Mouse (Mus musculus): ENCODE results near the gene Zc3h7a. TPM values are rescaled to one million over a fixed set of nuclear protein-coding genes. Genes with fewer than 3 reads are reported as not detected.

Gene Zc3h7a
- polyA plus RNA-seq, 1 experiment from 2014 or later = 22.5 TPM

- no peak overlapping the region for H3K9ac ChIP-seq (replicated peaks)
- H3K4me1 ChIP-seq (ENCODE audit: insufficient read depth) = peaks cover 3% of the 10 kb centered on the region; the same call in 1 of the 2 replicates
- no peak overlapping the region for H3K4me3 ChIP-seq (ENCODE audit: low read depth, low read length)
- no peaks in the 10 kb centered on the region for H3K9me3 ChIP-seq (ENCODE audit: low read length)
- H3K27me3 ChIP-seq (ENCODE audit: insufficient read depth, low read length) = no peaks in the 10 kb centered on the region
- DNase-seq (no peak), ATAC-seq (no peak)
- H3K27ac ChIP-seq (ENCODE audit: low read depth) = no peak overlapping the region
- no peak for TF ChIP-seq EP300 (IDR thresholded peaks at IDR 0.05; ENCODE audit: low read depth)
- no peak for TF ChIP-seq CTCF (IDR thresholded peaks at IDR 0.05; ENCODE audit: low read depth)
- 82% methylated on average over 3 of the region's 3 CpGs for WGBS (ENCODE audit: insufficient replicate concordance)
- peaks cover 39% of the 10 kb centered on the region for H3K36me3 ChIP-seq (replicated peaks; ENCODE audit: insufficient read depth, low read length)
- H3K4me2 ChIP-seq (ENCODE audit: low read depth, low read length) = no peak overlapping the region
Measured at GRCm38 (mm10) chr16:11097301-11097700, 78.9 kb downstream of the Zc3h7a start.

- TF ChIP-seq CTCF (IDR thresholded peaks at IDR 0.05; ENCODE audit: low read depth) (no peak), EP300 (IDR thresholded peaks at IDR 0.05; ENCODE audit: low read depth) (no peak)
- Histone ChIP-seq H3K4me2 (ENCODE audit: low read depth, low read length) (no peak overlapping the region), H3K9ac (replicated peaks) (no peak overlapping the region), H3K27me3 (ENCODE audit: insufficient read depth, low read length) (no peaks in the 10 kb centered on the region), H3K27ac (ENCODE audit: low read depth) (no peak overlapping the region), H3K36me3 (replicated peaks; ENCODE audit: insufficient read depth, low read length) (peaks cover 48% of the 10 kb centered on the region), H3K4me3 (ENCODE audit: low read depth, low read length) (no peak overlapping the region), H3K9me3 (ENCODE audit: low read length) (no peaks in the 10 kb centered on the region), H3K4me1 (ENCODE audit: insufficient read depth) (peaks cover 3% of the 10 kb centered on the region; the same call in 1 of the 2 replicates)
- 73% methylated on average over 13 of the region's 13 CpGs for WGBS (ENCODE audit: insufficient replicate concordance)
- DNase-seq (no peak), ATAC-seq (peak; percentile 23; the same call in 1 of the 2 replicates)
Measured at GRCm38 (mm10) chr16:11093717-11094386, 82.3 kb downstream of the Zc3h7a start.

- 41% methylated on average over 3 of the region's 3 CpGs for WGBS (ENCODE audit: insufficient replicate concordance)
- no peak overlapping the region for H3K27ac ChIP-seq (ENCODE audit: low read depth)
- H3K4me3 ChIP-seq (ENCODE audit: low read depth, low read length) = no peak overlapping the region
- H3K36me3 ChIP-seq (replicated peaks; ENCODE audit: insufficient read depth, low read length) = peaks cover 58% of the 10 kb centered on the region
- H3K9me3 ChIP-seq (ENCODE audit: low read length) = no peaks in the 10 kb centered on the region
- no peak for TF ChIP-seq CTCF (IDR thresholded peaks at IDR 0.05; ENCODE audit: low read depth)
- no peak for TF ChIP-seq EP300 (IDR thresholded peaks at IDR 0.05; ENCODE audit: low read depth)
- peaks cover 3% of the 10 kb centered on the region; the same call in 1 of the 2 replicates for H3K4me1 ChIP-seq (ENCODE audit: insufficient read depth)
- no peak for ATAC-seq
- H3K9ac ChIP-seq (replicated peaks) = no peak overlapping the region
- H3K27me3 ChIP-seq (ENCODE audit: insufficient read depth, low read length) = no peaks in the 10 kb centered on the region
- H3K4me2 ChIP-seq (ENCODE audit: low read depth, low read length) = no peak overlapping the region
- DNase-seq = no peak
Measured at GRCm38 (mm10) chr16:11092523-11092922, 83.7 kb downstream of the Zc3h7a start.

GRCm38 (mm10) chr16:11092061-11092460, 84.1 kb downstream of the Zc3h7a start:
- 58% methylated on average over 4 of the region's 4 CpGs for WGBS (ENCODE audit: insufficient replicate concordance)
- Histone ChIP-seq H3K9ac (replicated peaks) (no peak overlapping the region), H3K27ac (ENCODE audit: low read depth) (peak overlapping the region; percentile 53; the same call in 1 of the 2 replicates), H3K36me3 (replicated peaks; ENCODE audit: insufficient read depth, low read length) (peaks cover 62% of the 10 kb centered on the region), H3K4me1 (ENCODE audit: insufficient read depth) (peaks cover 3% of the 10 kb centered on the region; the same call in 1 of the 2 replicates), H3K4me2 (ENCODE audit: low read depth, low read length) (no peak overlapping the region), H3K4me3 (ENCODE audit: low read depth, low read length) (no peak overlapping the region), H3K27me3 (ENCODE audit: insufficient read depth, low read length) (no peaks in the 10 kb centered on the region), H3K9me3 (ENCODE audit: low read length) (no peaks in the 10 kb centered on the region)
- TF ChIP-seq CTCF (IDR thresholded peaks at IDR 0.05; ENCODE audit: low read depth) (no peak), EP300 (IDR thresholded peaks at IDR 0.05; ENCODE audit: low read depth) (no peak)
- DNase-seq (no peak), ATAC-seq (no peak)

GRCm38 (mm10) chr16:11090836-11091570, 85.2 kb downstream of the Zc3h7a start:
- TF ChIP-seq EP300 (IDR thresholded peaks at IDR 0.05; ENCODE audit: low read depth) = no peak
- no peak for TF ChIP-seq CTCF (IDR thresholded peaks at IDR 0.05; ENCODE audit: low read depth)
- no peak for DNase-seq

GRCm38 (mm10) chr16:11086856-11087588, 89.2 kb downstream of the Zc3h7a start:
- Histone ChIP-seq H3K4me1 (ENCODE audit: insufficient read depth) (no peaks in the 10 kb centered on the region), H3K27me3 (ENCODE audit: insufficient read depth, low read length) (no peaks in the 10 kb centered on the region), H3K36me3 (replicated peaks; ENCODE audit: insufficient read depth, low read length) (peaks cover 75% of the 10 kb centered on the region), H3K4me3 (ENCODE audit: low read depth, low read length) (no peak overlapping the region), H3K27ac (ENCODE audit: low read depth) (no peak overlapping the region), H3K9me3 (ENCODE audit: low read length) (no peaks in the 10 kb centered on the region), H3K9ac (replicated peaks) (no peak overlapping the region), H3K4me2 (ENCODE audit: low read depth, low read length) (no peak overlapping the region)
- DNase-seq (no peak), ATAC-seq (no peak)
- 76% methylated on average over 5 of the region's 5 CpGs for WGBS (ENCODE audit: insufficient replicate concordance)
- no peak for TF ChIP-seq EP300 (IDR thresholded peaks at IDR 0.05; ENCODE audit: low read depth)
- TF ChIP-seq CTCF (IDR thresholded peaks at IDR 0.05; ENCODE audit: low read depth) = 0 out of 2 replicates have a peak, but pooled peaks have one; percentile 17

More at GRCm38 (mm10) chr16:11090836-11091570, 85.2 kb downstream of the Zc3h7a start:
- Histone ChIP-seq H3K27ac (ENCODE audit: low read depth) (peak overlapping the region; percentile 53), H3K9ac (replicated peaks) (no peak overlapping the region), H3K4me3 (ENCODE audit: low read depth, low read length) (no peak overlapping the region), H3K4me2 (ENCODE audit: low read depth, low read length) (no peak overlapping the region), H3K4me1 (ENCODE audit: insufficient read depth) (peaks cover 3% of the 10 kb centered on the region; the same call in 1 of the 2 replicates), H3K36me3 (replicated peaks; ENCODE audit: insufficient read depth, low read length) (peaks cover 65% of the 10 kb centered on the region), H3K9me3 (ENCODE audit: low read length) (no peaks in the 10 kb centered on the region), H3K27me3 (ENCODE audit: insufficient read depth, low read length) (no peaks in the 10 kb centered on the region)
- ATAC-seq = no peak
- 76% methylated on average over 10 of the region's 10 CpGs for WGBS (ENCODE audit: insufficient replicate concordance)

Small RNA genes within 50 kb of the gene (microRNA-seq; reads per million reads assigned to microRNA genes)
- 31.6 reads per million, percentile 30 among the genes with 10 or more reads in this experiment for gene Gm23935

Other genes with a start within 250 kb of the Zc3h7a start
- gene Snn, start 115.4 kb downstream of the Zc3h7a start, polyA plus RNA-seq (2015; fragmentation: Nextera tagmentation; extraction: Ambion mirVana) = 4.8 and 5.0 TPM in 2 replicates
- 77.3 and 79.2 TPM in 2 replicates for gene Litaf, start 110.2 kb downstream of the Zc3h7a start, polyA plus RNA-seq (2015; fragmentation: Nextera tagmentation; extraction: Ambion mirVana)
- 17.9 TPM in 2 replicates for gene Txndc11, start 41.7 kb downstream of the Zc3h7a start, polyA plus RNA-seq (2015; fragmentation: Nextera tagmentation; extraction: Ambion mirVana)
- gene Rsl1d1, start 26.9 kb upstream of the Zc3h7a start, polyA plus RNA-seq (2015; fragmentation: Nextera tagmentation; extraction: Ambion mirVana) = 60.7 and 61.7 TPM in 2 replicates
- gene Gspt1, start 77.9 kb upstream of the Zc3h7a start, polyA plus RNA-seq (2015; fragmentation: Nextera tagmentation; extraction: Ambion mirVana) = 25.2 and 31.1 TPM in 2 replicates
- gene Tnfrsf17, start 137.4 kb upstream of the Zc3h7a start, polyA plus RNA-seq (2015; fragmentation: Nextera tagmentation; extraction: Ambion mirVana) = not detected in 2 replicates
- gene Snx29, start 146.5 kb upstream of the Zc3h7a start, polyA plus RNA-seq (2015; fragmentation: Nextera tagmentation; extraction: Ambion mirVana) = 1.7 and 2.3 TPM in 2 replicates